ENCODE assay signal across 8 mouse cellular contexts in genomic region chr15:89150041-89150390, GRCm38 (mm10). TPM values are rescaled to one million over a fixed set of nuclear protein-coding genes. Genes with fewer than 3 reads are reported as not detected.
DNase-seq lines count a peak whose midpoint lies in the region; ATAC-seq lines count a peak whose summit lies in the region.

No protein-coding gene starts in this region.

- peaks cover 34% of the 10 kb centered on the region for H3K4me1 ChIP-seq in limb, embryonic 13.5 days

- peak overlapping the region; percentile 73 for H3K9ac ChIP-seq in limb, embryonic 13.5 days

- no peak overlapping the region for H3K27ac ChIP-seq in limb, embryonic 13.5 days

- ATAC-seq in granulocyte monocyte progenitor cell, adult 5-6 weeks (replicated peaks; ENCODE audit: poor library complexity, severe bottlenecking): peak; percentile 66
- ATAC-seq in limb, embryonic 13.5 days (ENCODE audit: low FRiP score, low read depth): no peak

- peak overlapping the region; percentile 70 for H3K4me3 ChIP-seq in limb, embryonic 13.5 days

- peak overlapping the region; percentile 97 for H3K4me2 ChIP-seq in limb, embryonic 13.5 days (replicated peaks)

- peaks cover 39% of the 10 kb centered on the region for H3K27me3 ChIP-seq in limb, embryonic 13.5 days

- peak; percentile 75 for DNase-seq in adrenal gland, postnatal 10 days
- DNase-seq in adrenal gland, adult 8-10 months: no peak
- DNase-seq in MN1 (ENCODE audit: low spot score): peak; percentile 47
- DNase-seq in neural tube, embryonic 10.5 days (ENCODE audit: extremely low spot score, low spot score): peak; percentile 64
- DNase-seq in gastrocnemius, postnatal 4 days (ENCODE audit: low spot score in 2 of 2): no peak
- no peak for DNase-seq in frontal cortex, postnatal 36 days (ENCODE audit: low spot score in 2 of 2)

- peaks cover 15% of the 10 kb centered on the region for H3K36me3 ChIP-seq in limb, embryonic 13.5 days

- WGBS in limb, embryonic 13.5 days: 2% methylated on average over 13 of the region's 13 CpGs

- no peaks in the 10 kb centered on the region for H3K9me3 ChIP-seq in limb, embryonic 13.5 days

RNA-seq across cellular contexts. Expression of gene Mapk11, which starts 0.6 kb away (rescaled TPM):
- total RNA-seq in adrenal gland, postnatal 10 days (2021): 1 to 10 TPM; 5.1 to 7.3 TPM
- 1 to 10 TPM; 4.6 to 7.7 (median 6.3) TPM for total RNA-seq in adrenal gland, adult 8-10 months (2022)
- total RNA-seq in granulocyte monocyte progenitor cell, adult 5-6 weeks (2014; fragmentation: Nextera tagmentation): not detected in 2 replicates
- not detected in 2 replicates for total RNA-seq in granulocyte monocyte progenitor cell, adult 5-6 weeks (2017)
- 8.4 and 10.4 TPM in 2 replicates for polyA plus RNA-seq in limb, embryonic 13.5 days (2015; fragmentation: Nextera tagmentation; extraction: Ambion mirVana)
- total RNA-seq in gastrocnemius, postnatal 4 days (2021): 1 to 10 TPM; 3.4 to 4.1 TPM

RNA-seq across cellular contexts. Expression of gene Mapk12, which starts 9.5 kb away (rescaled TPM):
- total RNA-seq in adrenal gland, postnatal 10 days (2021): 10 to 100 TPM; 10.1 to 19.3 TPM
- total RNA-seq in adrenal gland, adult 8-10 months (2022): 10 to 100 TPM; 10.5 to 22.7 (median 14.3) TPM
- not detected in 2 replicates for total RNA-seq in granulocyte monocyte progenitor cell, adult 5-6 weeks (2014; fragmentation: Nextera tagmentation)
- total RNA-seq in granulocyte monocyte progenitor cell, adult 5-6 weeks (2017): 0.93 TPM in 1 of 2 replicates, not detected in the other
- 6.4 and 6.5 TPM in 2 replicates for polyA plus RNA-seq in limb, embryonic 13.5 days (2015; fragmentation: Nextera tagmentation; extraction: Ambion mirVana)
- total RNA-seq in gastrocnemius, postnatal 4 days (2021): 10 to 100 TPM; 54.4 to 57.3 TPM

RNA-seq across cellular contexts. Expression of gene Hdac10, which starts 21.5 kb away (rescaled TPM):
- 10 to 100 TPM; 10.5 to 17.8 TPM for total RNA-seq in adrenal gland, postnatal 10 days (2021)
- total RNA-seq in adrenal gland, adult 8-10 months (2022): 10 to 100 TPM; 13.2 to 23.1 (median 18.0) TPM
- 11.3 and 14.7 TPM in 2 replicates for total RNA-seq in granulocyte monocyte progenitor cell, adult 5-6 weeks (2014; fragmentation: Nextera tagmentation)
- total RNA-seq in granulocyte monocyte progenitor cell, adult 5-6 weeks (2017): 11.2 and 13.9 TPM in 2 replicates
- 17.4 and 18.7 TPM in 2 replicates for polyA plus RNA-seq in limb, embryonic 13.5 days (2015; fragmentation: Nextera tagmentation; extraction: Ambion mirVana)
- total RNA-seq in gastrocnemius, postnatal 4 days (2021): 10 to 100 TPM; 11.2 to 11.8 TPM

RNA-seq across cellular contexts. Expression of gene Tubgcp6, which starts 27.1 kb away (rescaled TPM):
- 10 to 100 TPM; 13.5 to 18.6 TPM for total RNA-seq in adrenal gland, postnatal 10 days (2021)
- total RNA-seq in adrenal gland, adult 8-10 months (2022): 10 to 100 TPM; 16.0 to 24.6 (median 20.3) TPM
- total RNA-seq in granulocyte monocyte progenitor cell, adult 5-6 weeks (2014; fragmentation: Nextera tagmentation): 23.4 and 29.2 TPM in 2 replicates
- 12.6 and 20.2 TPM in 2 replicates for total RNA-seq in granulocyte monocyte progenitor cell, adult 5-6 weeks (2017)
- polyA plus RNA-seq in limb, embryonic 13.5 days (2015; fragmentation: Nextera tagmentation; extraction: Ambion mirVana): 17.5 and 18.1 TPM in 2 replicates
- 10 to 100 TPM; 13.5 to 16.6 TPM for total RNA-seq in gastrocnemius, postnatal 4 days (2021)

RNA-seq across cellular contexts. Expression of gene Plxnb2, which starts 30.6 kb away (rescaled TPM):
- total RNA-seq in adrenal gland, postnatal 10 days (2021): 100 to 1,000 TPM in 1 of 2 experiments, 10 to 100 TPM in 1; 96.8 to 105 TPM
- 100 to 1,000 TPM; 153 to 177 (median 157) TPM for total RNA-seq in adrenal gland, adult 8-10 months (2022)
- total RNA-seq in granulocyte monocyte progenitor cell, adult 5-6 weeks (2014; fragmentation: Nextera tagmentation): 19.1 and 23.4 TPM in 2 replicates
- total RNA-seq in granulocyte monocyte progenitor cell, adult 5-6 weeks (2017): 11.0 and 14.7 TPM in 2 replicates
- polyA plus RNA-seq in limb, embryonic 13.5 days (2015; fragmentation: Nextera tagmentation; extraction: Ambion mirVana): 130 and 144 TPM in 2 replicates
- total RNA-seq in gastrocnemius, postnatal 4 days (2021): 10 to 100 TPM; 81.0 to 84.7 TPM

Comparison
In these comparisons a context has a peak if more than half of its experiments do, and no peak if none do; other contexts are left out.
1. DNase-seq: peak in adrenal gland, postnatal 10 days (single experiment), MN1 (single experiment) and neural tube, embryonic 10.5 days (single experiment); none in adrenal gland, adult 8-10 months (single experiment), gastrocnemius, postnatal 4 days (0 of 2) and frontal cortex, postnatal 36 days (0 of 2).
2. RNA of gene Mapk11, which starts 0.6 kb away (total RNA-seq): 4.6 to 7.7 TPM in adrenal gland, adult 8-10 months, 5.1 to 7.3 TPM in adrenal gland, postnatal 10 days and 3.4 to 4.1 TPM in gastrocnemius, postnatal 4 days; not detected in granulocyte monocyte progenitor cell, adult 5-6 weeks; every median in the first group is over 4 times any median in the second.
3. RNA of gene Mapk12, which starts 9.5 kb away (total RNA-seq): 54.4 to 57.3 TPM in gastrocnemius, postnatal 4 days, 10.1 to 19.3 TPM in adrenal gland, postnatal 10 days and 10.5 to 22.7 TPM in adrenal gland, adult 8-10 months; 0.93 TPM in granulocyte monocyte progenitor cell, adult 5-6 weeks; every median in the first group is over 4 times any median in the second.